Mouse (Mus musculus) common myeloid progenitor, adult 5-6 weeks (primary cell): Measurements from ENCODE around the gene Sh2b3. TPM values are rescaled to one million over a fixed set of nuclear protein-coding genes. Genes with fewer than 3 reads are reported as not detected.
A peak's percentile ranks its signal among the peaks of the same experiment; 100 is the strongest.

Experiments used
- ATAC-seq: replicated peaks from 2 replicates; pipeline ENCODE4 v1.8.0; 2016; ENCODE audit warnings: low read depth, mild to moderate bottlenecking, moderate TSS enrichment, inconsistent platforms; ENCODE audit not compliant: poor library complexity, severe bottlenecking
- total RNA-seq: library from RNA; stranded (forward); fragments of 200-1000, 187-1606 nt; gene quantifications from 2 replicates; pipeline ENCODE4 v1.2.3, GENCODE M21; 2017

Gene Sh2b3
- total RNA-seq, 1 experiment from 2014 or later: 18.2 TPM

- ATAC-seq: no peak
Observed at GRCm38 (mm10) chr5:121810331-121811151, 26.9 kb downstream of the Sh2b3 start.

- no peak for ATAC-seq
Observed at GRCm38 (mm10) chr5:121809667-121810224, 27.7 kb downstream of the Sh2b3 start.

GRCm38 (mm10) chr5:121808202-121808601, 29.2 kb downstream of the Sh2b3 start:
- ATAC-seq: no peak

- no peak for ATAC-seq
Observed at GRCm38 (mm10) chr5:121807186-121807585, 30.3 kb downstream of the Sh2b3 start.

GRCm38 (mm10) chr5:121798447-121798846, 39.0 kb downstream of the Sh2b3 start:
- no peak for ATAC-seq

GRCm38 (mm10) chr5:121795800-121796199, 41.6 kb downstream of the Sh2b3 start:
- peak; percentile 58; the same call in 1 of the 2 replicates for ATAC-seq

- no peak for ATAC-seq
Observed at GRCm38 (mm10) chr5:121791026-121791425, 46.4 kb downstream of the Sh2b3 start.

GRCm38 (mm10) chr5:121783862-121784500, 53.5 kb downstream of the Sh2b3 start:
- ATAC-seq: no peak

- no peak for ATAC-seq
Observed at GRCm38 (mm10) chr5:121782467-121782866, 55.0 kb downstream of the Sh2b3 start.

- ATAC-seq: no peak
Observed at GRCm38 (mm10) chr5:121780180-121780579, 57.3 kb downstream of the Sh2b3 start.

GRCm38 (mm10) chr5:121778485-121779119, 58.8 kb downstream of the Sh2b3 start:
- no peak for ATAC-seq

- ATAC-seq: no peak
Observed at GRCm38 (mm10) chr5:121771611-121772010, 65.8 kb downstream of the Sh2b3 start.

GRCm38 (mm10) chr5:121769827-121770226, 67.6 kb downstream of the Sh2b3 start:
- no peak for ATAC-seq

- no peak for ATAC-seq
Observed at GRCm38 (mm10) chr5:121767564-121767963, 69.9 kb downstream of the Sh2b3 start.

- ATAC-seq: no peak
Observed at GRCm38 (mm10) chr5:121766038-121766773, 71.2 kb downstream of the Sh2b3 start.

Other genes with a start within 250 kb of the Sh2b3 start
- gene Aldh2, start 243.8 kb downstream of the Sh2b3 start, total RNA-seq: 255 and 314 TPM in 2 replicates
- 1.1 TPM in 2 replicates for gene Acad12, start 218.7 kb downstream of the Sh2b3 start, total RNA-seq
- 2.6 and 8.5 TPM in 2 replicates for gene Acad10, start 177.1 kb downstream of the Sh2b3 start, total RNA-seq
- 68.5 and 71.9 TPM in 2 replicates for gene Brap, start 177.1 kb downstream of the Sh2b3 start, total RNA-seq
- 42.3 and 64.1 TPM in 2 replicates for gene Atxn2, start 126.3 kb downstream of the Sh2b3 start, total RNA-seq
- 1.6 and 2.6 TPM in 2 replicates for gene Pheta1, start 11.3 kb upstream of the Sh2b3 start, total RNA-seq
- not detected in 2 replicates for gene Cux2, start 212.5 kb upstream of the Sh2b3 start, total RNA-seq